Mouse (Mus musculus): ENCODE measurements around the gene Oxct1. TPM values are rescaled to one million over a fixed set of nuclear protein-coding genes. Genes with fewer than 3 reads are reported as not detected.

The Oxct1 gene
- total RNA-seq, 2 experiments from 2014 or later: 271 to 283 TPM

- DNase-seq (ENCODE audit: low spot score in 2 of 2): no peak
- Histone ChIP-seq H3K4me3 (no peak overlapping the region), H3K27ac (no peak overlapping the region)
- no peak for TF ChIP-seq CTCF (conservative IDR thresholded peaks at IDR 0.05)
These were observed 25.6 kb upstream of the Oxct1 start for GRCm38 (mm10) chr15:4000536-4000935.

- no peak for TF ChIP-seq CTCF (conservative IDR thresholded peaks at IDR 0.05)
- H3K4me3 ChIP-seq: no peak overlapping the region
These were observed 12.3 kb upstream of the Oxct1 start for GRCm38 (mm10) chr15:4013873-4014272.

GRCm38 (mm10) chr15:4020711-4021110 is 5.5 kb upstream of the Oxct1 start:
- Histone ChIP-seq H3K4me3 (no peak overlapping the region), H3K27ac (no peak overlapping the region)
- DNase-seq (ENCODE audit: low spot score in 2 of 2): no peak
- no peak for TF ChIP-seq CTCF (conservative IDR thresholded peaks at IDR 0.05)

More at GRCm38 (mm10) chr15:4013873-4014272, 12.3 kb upstream of the Oxct1 start:
- H3K27ac ChIP-seq: no peak overlapping the region
- DNase-seq (ENCODE audit: low spot score in 2 of 2): no peak

GRCm38 (mm10) chr15:4023747-4024146 is 2.4 kb upstream of the Oxct1 start:
- no peak for DNase-seq (ENCODE audit: low spot score in 2 of 2)
- H3K4me3 ChIP-seq: no peak overlapping the region
- no peak overlapping the region for H3K27ac ChIP-seq
- TF ChIP-seq CTCF (conservative IDR thresholded peaks at IDR 0.05): no peak

DNA sequence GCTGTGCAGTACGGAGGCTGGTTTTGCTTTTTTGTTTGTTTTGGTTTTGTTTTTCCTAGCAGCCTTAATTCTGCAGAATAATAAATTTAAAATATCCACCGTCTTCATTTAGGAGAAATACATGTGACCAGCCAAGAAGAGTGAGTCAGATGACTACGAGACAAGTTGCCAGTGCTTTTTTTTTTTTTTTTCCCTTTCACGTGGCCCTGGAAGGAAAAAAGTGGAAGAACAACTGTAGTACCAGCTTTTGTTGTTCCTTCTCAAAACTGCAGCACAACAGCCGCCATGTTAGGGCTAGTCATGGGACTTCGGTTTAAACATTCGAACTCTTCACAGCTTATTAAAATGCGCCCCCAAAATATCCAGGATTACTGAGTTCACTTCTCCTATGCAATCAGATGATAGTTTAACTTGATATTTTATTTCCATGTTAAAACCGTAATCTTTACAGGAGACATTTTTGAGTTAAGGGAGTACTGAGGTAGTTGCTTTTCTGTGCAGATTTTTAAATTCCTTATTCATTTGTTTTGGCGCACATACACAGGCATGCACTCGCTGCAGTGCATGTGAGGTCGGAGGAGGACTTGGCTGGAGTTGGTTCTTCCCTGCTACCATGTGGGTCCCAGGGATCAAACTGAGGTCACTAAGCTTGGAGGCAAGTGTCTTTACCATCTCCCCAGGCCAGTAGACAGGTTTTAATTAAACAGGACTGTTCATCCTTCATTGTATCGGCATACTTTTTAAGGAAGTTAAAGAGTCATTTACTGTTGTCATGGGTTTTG is 1.3 kb upstream of the Oxct1 start:
- H3K4me3 ChIP-seq: no peak overlapping the region
- TF ChIP-seq CTCF (conservative IDR thresholded peaks at IDR 0.05): no peak
- DNase-seq (ENCODE audit: low spot score in 2 of 2): no peak
- H3K27ac ChIP-seq: peak overlapping the region; percentile 99; the same call in 1 of the 2 replicates

DNA sequence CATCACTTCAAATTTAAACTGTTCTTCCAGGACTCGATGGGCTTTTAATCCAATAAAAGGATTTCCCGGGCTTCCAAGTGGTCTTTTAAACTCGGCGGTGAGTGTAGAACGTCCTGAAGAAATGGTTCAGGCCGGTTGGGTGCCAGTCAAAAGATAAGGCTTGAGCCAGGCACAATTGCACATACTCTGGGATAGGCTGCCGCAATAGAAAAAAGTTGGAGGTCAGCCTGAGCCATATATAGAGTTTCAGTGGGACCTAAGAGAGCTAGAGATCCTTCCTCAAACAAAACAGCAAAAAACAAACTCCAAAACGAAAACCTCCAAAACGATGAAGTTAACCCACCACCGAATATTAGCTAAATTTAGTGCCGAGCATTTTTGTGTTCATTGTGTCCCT is 677 bp upstream of the Oxct1 start:
- H3K27ac ChIP-seq: peak overlapping the region; percentile 99
- TF ChIP-seq CTCF (conservative IDR thresholded peaks at IDR 0.05): no peak
- H3K4me3 ChIP-seq: peak overlapping the region; percentile 91
- DNase-seq (ENCODE audit: low spot score in 2 of 2): no peak

DNA sequence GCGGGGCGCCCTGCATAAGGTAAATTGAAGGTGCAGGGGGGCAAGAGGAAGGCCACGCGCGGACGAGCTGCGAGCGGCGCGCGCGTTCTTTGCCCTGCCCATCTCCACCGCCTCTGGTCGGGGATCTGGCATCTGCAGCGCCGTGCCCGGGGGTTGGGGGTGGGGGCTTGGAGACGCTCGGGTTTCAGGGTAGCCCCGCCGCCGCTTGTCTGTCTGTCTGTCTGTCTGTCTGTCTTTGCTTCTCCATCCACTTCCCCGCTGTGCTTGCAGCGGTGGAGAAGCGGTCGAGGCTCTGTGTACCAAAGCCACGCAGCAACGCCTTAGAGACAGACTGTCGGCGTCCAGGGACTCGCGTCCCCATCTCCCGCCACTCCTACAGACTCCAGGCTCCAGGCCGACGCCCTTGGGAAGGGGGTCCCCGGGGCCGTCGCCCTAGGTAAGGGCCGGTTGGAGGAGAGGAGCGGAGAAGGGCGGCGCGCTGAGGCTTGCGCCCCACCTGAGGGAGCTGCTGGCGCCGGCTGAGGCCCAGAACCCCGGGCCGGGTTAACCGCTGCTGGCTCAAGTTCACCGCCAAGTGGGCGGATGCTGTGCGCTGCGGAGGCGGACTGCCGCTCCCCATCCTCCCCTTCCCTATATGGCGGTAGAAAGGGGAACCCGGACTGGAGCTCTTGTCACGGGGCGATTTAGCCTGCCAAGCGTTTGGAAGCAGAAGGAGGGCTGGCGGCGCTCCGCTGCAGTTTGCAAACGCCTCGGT is 825 bp downstream of the Oxct1 start:
- 0 out of 2 replicates have a peak, but pooled peaks have one; percentile 21 for TF ChIP-seq CTCF (conservative IDR thresholded peaks at IDR 0.05)
- peak; percentile 79 to 85 for DNase-seq (ENCODE audit: low spot score in 2 of 2)
- H3K4me3 ChIP-seq: peak overlapping the region; percentile 91
- peak overlapping the region; percentile 99 for H3K27ac ChIP-seq

DNA sequence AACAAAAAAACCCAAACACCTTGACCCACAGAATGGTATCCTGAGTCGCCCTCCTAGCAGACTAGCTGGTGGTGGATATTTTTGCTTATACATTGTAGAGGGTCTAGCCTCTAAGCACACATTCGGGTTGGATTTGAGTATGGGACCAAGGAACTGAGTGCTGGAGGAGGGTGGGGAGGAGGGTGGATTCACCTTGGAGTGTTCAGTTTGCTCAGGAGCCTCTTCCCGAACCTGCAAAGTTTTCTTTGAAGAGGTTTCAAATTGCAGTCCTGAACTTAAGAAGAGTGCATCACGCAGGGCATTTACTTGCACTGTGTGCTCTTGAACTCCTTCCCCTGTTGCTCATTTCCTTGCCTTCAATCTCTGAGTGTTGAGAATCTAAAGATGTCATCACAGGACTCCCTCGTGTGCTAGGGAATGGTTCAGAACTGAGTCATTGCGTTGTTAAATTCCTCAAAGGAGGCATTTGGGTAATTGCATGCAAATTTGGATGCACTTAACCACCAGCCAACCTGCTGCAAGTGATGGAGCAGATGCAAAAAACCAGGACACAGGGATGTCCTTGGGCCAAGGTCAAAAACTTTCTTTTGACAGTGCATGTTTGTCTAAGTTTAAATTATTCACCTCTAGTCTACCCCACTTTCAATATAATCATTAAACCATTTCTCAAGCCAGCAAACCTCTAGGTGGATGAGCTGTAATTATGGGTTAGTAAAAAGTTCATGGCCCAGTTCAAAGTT is 1.7 kb downstream of the Oxct1 start:
- Histone ChIP-seq H3K4me3 (peak overlapping the region; percentile 91), H3K27ac (peak overlapping the region; percentile 99)
- TF ChIP-seq CTCF (conservative IDR thresholded peaks at IDR 0.05): no peak
- DNase-seq (ENCODE audit: low spot score in 2 of 2): no peak

DNA sequence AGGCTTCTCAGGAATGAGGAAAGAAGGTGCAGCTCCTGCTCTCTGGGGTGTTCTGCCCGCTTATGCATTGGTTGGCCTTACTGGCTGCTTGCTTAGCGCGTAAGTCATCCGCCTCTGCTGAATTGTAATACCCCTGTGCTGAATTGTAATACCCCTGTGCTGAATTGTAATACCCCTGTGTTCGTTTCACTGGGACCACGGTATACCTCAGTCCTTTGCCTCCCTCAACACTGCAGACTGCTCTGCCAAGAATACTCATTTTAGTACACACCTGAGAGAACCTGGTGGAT is 2.2 kb downstream of the Oxct1 start:
- DNase-seq (ENCODE audit: low spot score in 2 of 2): no peak
- no peak for TF ChIP-seq CTCF (conservative IDR thresholded peaks at IDR 0.05)
- Histone ChIP-seq H3K27ac (peak overlapping the region; percentile 99), H3K4me3 (peak overlapping the region; percentile 91)

DNA sequence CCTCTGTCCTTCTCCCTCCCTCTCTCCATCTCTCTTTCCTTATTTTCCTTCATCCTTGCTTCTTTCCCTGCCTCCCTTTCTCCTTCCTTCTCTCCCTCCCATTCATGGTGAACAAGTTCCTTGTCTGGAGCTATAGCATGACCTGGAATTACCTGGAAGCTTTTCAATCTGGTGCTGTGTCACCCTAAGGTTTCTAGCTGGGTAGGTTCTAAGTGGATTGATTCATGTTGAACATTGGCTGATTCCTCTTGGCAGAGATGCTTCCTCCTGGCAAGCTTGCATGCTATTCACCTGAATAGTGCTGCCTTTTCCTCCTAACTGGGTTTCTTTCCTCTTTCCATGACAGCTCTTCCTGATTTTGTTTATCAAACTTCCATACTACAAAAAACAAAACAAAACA is 2.8 kb downstream of the Oxct1 start:
- no peak overlapping the region for H3K27ac ChIP-seq
- TF ChIP-seq CTCF (conservative IDR thresholded peaks at IDR 0.05): no peak
- no peak for DNase-seq (ENCODE audit: low spot score in 2 of 2)
- no peak overlapping the region for H3K4me3 ChIP-seq

GRCm38 (mm10) chr15:4033168-4034004 is 7.2 kb downstream of the Oxct1 start:
- DNase-seq (ENCODE audit: low spot score in 2 of 2): no peak
- H3K4me3 ChIP-seq: no peak overlapping the region
- TF ChIP-seq CTCF (conservative IDR thresholded peaks at IDR 0.05): no peak
- H3K27ac ChIP-seq: no peak overlapping the region

- H3K4me3 ChIP-seq: no peak overlapping the region
- TF ChIP-seq CTCF (conservative IDR thresholded peaks at IDR 0.05): no peak
- no peak overlapping the region for H3K27ac ChIP-seq
- DNase-seq (ENCODE audit: low spot score in 2 of 2): no peak
These were observed 16.2 kb downstream of the Oxct1 start for GRCm38 (mm10) chr15:4042423-4042822.

All from layer of hippocampus, adult 2 months (tissue).